Mouse (Mus musculus): Measurements from ENCODE around the gene Kctd20.

- TF ChIP-seq CTCF (IDR thresholded peaks at IDR 0.05; ENCODE audit: borderline replicate concordance, extremely low read depth, insufficient read depth, insufficient read length), result no peak
- no peak for TF ChIP-seq POLR2A (IDR thresholded peaks at IDR 0.05; ENCODE audit: borderline replicate concordance, extremely low read depth, insufficient read depth, insufficient read length, poor library complexity, severe bottlenecking)
Observed at GRCm38 (mm10) chr17:28990060-28990459, 38.3 kb downstream of the Kctd20 start.

All from brain, embryonic 14.5 days (tissue).